Mouse (Mus musculus) cortical plate, adult 2 months (tissue): ENCODE results near the gene Miox.

Experiments used
- CTCF ChIP-seq: fragments of 200-500 bp; IDR thresholded peaks from 2 replicates; pipeline ENCODE4 v1.5.1; 2011; ENCODE audit warnings: mild to moderate bottlenecking, control low read depth, low read length; ENCODE audit not compliant: insufficient read depth; ENCODE audit errors: extremely low read depth
- POLR2A ChIP-seq: fragments of 200-500 bp; IDR thresholded peaks from 2 replicates; pipeline ENCODE4 v1.6.1; 2011; ENCODE audit warnings: mild to moderate bottlenecking, low read length, control low read depth; ENCODE audit not compliant: insufficient read depth; ENCODE audit errors: extremely low read depth

DNA sequence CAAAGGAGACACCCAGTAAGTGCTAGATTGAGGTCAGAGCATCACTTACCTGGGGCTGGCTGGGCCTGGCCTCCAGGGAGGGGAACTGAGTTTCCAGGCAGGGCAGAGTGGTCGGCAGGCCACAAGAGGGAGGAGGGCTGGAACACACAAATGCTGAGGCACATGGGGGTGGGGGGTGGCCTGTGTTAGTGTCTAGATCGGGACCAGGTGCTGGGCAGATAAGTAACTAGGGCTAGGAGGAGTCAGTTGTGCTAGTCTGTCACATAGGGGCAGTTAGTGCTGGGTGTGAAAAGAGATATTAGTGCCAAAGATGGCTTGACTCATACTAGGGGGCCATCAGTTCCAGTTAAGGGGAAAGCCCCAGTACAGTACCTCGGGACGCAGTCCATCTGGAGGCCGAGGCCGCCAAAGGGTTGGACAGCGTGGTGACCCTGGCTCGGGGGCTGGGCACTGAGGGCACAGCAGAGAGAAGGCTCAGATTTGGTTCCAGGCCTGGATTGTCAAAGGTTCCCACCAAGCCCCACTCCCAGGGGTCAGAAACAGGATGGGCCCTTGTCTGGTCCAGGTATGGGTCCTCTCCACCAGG lies 38.5 kb upstream of the Miox start:
- TF ChIP-seq CTCF (no peak), POLR2A (no peak)
